Mouse (Mus musculus): Measurements from ENCODE around the gene BC048507. TPM values are rescaled to one million over a fixed set of nuclear protein-coding genes. Genes with fewer than 3 reads are reported as not detected.
A peak's percentile ranks its signal among the peaks of the same experiment; 100 is the strongest.
"Not testable (repeated sequence)": the region's sequence is repeated elsewhere in the genome, so short reads cannot be mapped to it uniquely, and the experiment has no call there.

Gene BC048507
- not detected in 2 replicates for total RNA-seq (2015; ENCODE audit: low replicate concordance)
- not detected in 2 replicates for total RNA-seq (2017; ENCODE audit: low replicate concordance)

DNA sequence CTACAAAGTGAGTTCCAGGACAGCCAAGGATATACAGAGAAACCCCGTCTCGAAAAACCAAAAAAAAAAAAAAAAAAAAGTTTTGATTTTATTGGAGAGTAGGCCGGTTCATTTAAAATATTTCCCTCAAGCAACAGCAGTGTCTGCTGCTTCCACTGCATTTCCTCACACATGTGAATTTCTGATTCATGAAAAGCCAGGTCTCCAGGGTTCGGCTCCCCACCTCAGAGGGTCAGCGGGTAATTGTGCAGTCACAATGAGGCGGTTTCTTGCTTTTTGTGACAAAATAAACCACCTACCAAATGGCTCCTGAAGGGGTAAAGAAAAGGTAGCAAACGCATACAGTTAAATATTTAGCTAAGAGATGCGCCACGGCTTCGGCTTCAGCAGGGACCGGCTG is at the start of gene BC048507:
BC048507 (plus strand) TSS at position 301 of the 400 bp plus-strand sequence.
- ATAC-seq (replicated peaks; ENCODE audit: low FRiP score, poor library complexity, severe bottlenecking), result no peak

DNA sequence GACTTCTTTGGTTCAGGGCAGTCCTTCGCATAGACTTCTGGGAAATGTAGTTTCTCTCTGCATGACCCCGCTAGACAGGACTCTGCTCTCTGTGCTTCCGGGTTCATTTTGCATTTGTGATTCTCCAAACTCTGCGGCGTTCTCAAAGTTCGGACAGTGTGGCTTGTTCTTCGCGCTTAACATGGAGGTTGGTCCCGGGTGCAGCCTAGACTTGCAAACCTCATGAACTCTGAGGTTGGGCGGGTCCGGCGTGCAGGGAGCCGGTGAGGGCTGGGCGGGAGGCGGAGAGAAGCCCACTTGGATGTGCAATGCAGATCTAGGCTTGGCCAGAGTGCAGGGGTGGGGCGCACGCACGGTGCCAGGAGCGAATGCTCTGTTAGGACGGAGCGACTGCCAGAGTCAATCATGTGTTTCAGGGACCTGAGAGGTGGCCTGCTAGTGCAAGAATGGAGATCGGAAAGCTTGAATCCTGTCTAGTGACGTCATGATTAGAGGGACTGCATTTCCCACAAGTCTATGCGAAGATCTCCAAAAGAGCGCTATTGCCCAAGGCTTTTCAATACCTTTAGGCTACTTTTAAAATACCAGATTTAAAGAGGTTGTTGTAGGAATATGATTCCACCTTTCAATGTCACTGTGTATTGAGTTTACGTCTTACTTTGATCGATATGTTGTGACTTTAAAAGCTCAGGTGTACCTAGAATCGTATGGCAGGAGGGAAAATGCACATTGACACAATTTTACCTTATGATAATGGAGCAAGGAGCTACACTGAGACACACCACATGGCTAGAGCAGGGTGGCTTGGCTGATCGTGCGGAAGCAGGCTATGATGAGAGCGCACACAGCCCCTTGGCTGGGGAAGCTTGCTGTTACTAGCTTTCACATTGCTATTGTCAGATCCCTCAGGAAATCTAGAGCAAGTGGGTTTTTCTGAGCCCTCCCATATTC is 49.1 kb upstream of the BC048507 start, which contains the start of gene Zfp273:
Zfp273 (plus strand) TSS at position 31 of the 951 bp plus-strand sequence.
- peak; percentile 91 for ATAC-seq (replicated peaks; ENCODE audit: low FRiP score, poor library complexity, severe bottlenecking)

DNA sequence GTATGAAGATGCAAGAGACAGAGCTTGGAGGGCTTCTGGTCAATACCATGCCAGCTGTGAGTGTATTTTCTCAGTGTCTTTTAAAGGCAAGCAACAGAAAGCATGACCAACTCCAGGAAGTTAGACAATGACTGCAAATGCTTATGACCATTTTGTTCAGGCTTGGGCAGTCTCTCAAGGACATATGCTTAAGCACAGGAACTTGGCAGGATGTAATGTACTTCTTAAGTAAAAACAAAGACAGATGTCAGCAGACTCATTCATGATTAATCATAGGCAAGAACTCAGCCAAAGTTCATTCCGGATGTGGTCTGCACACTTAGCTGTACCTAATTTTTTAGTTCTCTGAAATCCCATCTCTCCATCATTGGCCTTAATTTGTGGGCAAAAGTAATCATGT is 44.5 kb upstream of the BC048507 start:
- ATAC-seq (replicated peaks; ENCODE audit: low FRiP score, poor library complexity, severe bottlenecking), result no peak

DNA sequence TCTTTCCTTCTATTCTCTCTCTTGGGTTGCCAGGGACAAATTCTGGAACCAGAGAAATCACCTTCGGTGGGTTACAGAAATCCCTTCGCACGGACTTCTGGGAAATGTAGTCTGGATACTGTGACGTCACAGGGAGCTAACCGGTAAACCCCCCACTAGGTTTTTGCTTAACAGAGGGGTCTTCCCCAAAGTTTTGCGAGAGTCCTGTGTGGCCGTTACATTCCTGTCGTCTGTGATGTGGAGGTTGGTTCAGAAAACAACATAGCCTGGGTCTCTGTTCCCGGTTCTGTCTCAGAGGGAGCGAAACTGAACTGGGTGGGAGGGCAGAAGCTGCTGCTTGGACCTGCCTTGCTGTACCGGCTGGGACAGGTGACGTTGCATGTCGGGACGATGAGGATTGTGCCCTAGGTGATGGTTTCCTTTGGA is 32.2 kb upstream of the BC048507 start, which contains the start of gene Gm10037:
Gm10037 (plus strand) TSS at position 196 of the 426 bp plus-strand sequence.
- no peak for ATAC-seq (replicated peaks; ENCODE audit: low FRiP score, poor library complexity, severe bottlenecking)

DNA sequence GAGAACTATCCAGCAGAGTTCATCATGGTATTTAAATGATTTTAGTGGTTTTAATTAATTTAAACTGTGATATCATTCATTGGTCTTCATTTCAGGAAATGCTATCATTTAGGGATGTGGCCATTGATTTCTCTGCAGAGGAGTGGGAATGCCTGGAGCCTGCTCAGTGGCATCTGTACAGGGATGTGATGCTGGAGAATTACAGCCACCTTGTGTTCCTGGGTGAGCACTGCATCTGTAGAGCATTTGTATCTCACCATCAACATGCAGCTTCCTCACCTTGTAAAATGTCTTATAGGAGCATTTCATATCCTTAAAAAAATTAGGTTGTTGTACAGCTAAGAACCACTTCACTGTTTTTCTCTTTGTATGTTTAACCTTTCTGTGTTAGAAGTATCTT is 30.0 kb upstream of the BC048507 start:
- ATAC-seq (replicated peaks; ENCODE audit: low FRiP score, poor library complexity, severe bottlenecking), result not testable (repeated sequence)

DNA sequence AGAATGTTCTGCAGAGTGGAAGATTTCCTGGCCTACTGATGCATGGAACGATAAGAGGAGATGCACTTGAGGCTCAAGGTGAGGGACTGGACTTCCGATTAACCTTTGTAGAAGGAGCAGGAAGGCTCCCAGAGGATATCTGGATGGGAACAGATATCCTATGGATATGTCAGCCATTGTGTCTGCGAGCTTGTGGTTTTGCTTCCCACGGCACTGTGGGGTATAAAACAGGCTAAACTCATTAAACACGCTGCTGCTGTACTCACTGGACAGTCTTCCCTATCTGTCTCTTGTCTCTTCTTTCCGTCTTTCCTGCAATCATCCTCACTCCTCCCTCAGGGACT is 19.4 kb upstream of the BC048507 start:
- ATAC-seq (replicated peaks; ENCODE audit: low FRiP score, poor library complexity, severe bottlenecking), result no peak

DNA sequence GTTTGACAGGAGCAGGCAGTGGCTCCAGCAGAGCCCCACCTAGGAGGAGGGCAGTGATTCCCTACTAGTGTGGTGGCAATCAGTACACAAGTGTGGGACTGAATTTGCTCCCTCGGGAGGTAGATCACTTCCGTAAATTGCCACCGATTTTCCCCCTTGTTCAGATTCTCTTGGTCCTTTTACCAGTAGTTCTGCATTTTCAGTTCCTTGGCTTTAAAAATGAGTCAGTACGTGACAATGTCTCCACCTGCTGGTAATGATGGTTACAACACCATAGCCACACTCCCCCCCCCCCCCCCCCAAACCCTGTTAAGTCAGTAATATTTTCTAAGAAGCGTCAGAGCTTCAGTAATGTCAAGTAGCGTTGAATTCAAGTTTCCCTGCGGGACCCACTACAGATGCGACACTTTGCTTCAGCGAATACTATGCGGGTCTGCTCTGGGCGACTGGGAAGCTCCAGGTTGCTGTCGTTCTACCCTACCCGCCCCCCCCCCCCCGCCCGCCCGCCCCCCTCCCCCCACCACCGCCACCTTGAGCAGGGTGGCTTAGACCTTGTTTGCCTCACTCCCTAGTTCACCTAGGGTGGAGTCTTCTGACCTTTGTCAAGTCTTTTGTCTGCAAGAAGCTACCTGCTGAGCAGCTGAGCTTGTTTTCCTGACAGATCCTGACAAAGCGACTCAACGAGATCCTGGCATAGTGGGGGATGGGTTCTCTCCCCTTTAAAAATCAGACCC is 18.8 kb upstream of the BC048507 start:
- no peak for ATAC-seq (replicated peaks; ENCODE audit: low FRiP score, poor library complexity, severe bottlenecking)

DNA sequence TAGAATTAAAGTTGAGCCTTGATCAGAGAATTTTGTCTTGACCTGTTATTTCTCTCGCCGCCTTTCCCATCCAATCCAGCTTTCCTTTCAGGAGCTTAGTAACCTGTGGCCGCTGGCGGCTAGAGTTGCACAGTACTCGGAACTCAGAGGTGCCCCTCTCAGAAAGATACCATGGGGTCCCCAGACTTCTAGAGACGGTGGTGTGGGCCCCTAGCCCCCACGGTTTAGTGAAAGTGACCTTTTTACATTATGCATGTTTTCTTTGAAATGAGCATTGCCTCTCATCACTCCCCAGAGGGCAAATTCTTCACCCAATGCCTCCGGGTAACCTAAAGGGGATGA is 18.3 kb upstream of the BC048507 start:
- no peak for ATAC-seq (replicated peaks; ENCODE audit: low FRiP score, poor library complexity, severe bottlenecking)

DNA sequence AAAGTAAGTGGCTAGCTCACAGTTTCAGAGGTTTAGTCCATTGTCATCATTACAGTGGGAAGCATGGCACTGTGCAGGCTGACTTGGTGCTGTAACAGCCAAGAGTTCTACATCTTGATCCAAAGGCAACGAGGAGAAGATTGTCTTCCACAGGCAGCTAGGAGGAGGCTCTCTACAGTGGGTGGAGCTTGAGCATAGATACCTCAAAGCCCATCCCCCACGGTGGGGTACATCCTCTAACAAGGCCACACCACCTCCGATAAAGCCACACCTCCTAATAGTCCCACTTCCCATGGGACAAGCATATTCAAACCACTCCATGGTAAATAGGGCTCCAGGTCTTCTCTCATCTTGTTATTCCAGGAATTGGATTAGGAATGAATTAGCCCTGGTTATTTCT is 12.8 kb upstream of the BC048507 start:
- no peak for ATAC-seq (replicated peaks; ENCODE audit: low FRiP score, poor library complexity, severe bottlenecking)

DNA sequence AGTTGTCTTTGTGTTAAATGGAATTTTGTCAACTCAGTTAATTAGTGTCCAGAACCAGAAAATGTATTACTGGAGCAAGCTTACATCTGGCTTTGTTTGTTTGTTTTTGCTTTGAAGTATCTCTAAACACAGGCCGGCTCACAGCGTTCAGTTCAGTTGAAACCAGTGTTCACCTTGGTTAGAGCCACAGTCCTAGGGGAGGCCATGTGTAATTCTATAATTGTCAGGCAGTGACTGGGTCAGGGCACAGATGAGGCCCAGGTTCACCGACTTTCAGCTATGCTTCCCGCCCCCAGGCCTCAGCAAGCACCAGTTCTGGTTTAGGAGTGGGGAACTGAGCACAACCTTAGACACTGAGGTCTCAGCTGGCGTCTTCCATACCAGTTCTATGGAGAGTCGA is 10.0 kb upstream of the BC048507 start:
- no peak for ATAC-seq (replicated peaks; ENCODE audit: low FRiP score, poor library complexity, severe bottlenecking)

DNA sequence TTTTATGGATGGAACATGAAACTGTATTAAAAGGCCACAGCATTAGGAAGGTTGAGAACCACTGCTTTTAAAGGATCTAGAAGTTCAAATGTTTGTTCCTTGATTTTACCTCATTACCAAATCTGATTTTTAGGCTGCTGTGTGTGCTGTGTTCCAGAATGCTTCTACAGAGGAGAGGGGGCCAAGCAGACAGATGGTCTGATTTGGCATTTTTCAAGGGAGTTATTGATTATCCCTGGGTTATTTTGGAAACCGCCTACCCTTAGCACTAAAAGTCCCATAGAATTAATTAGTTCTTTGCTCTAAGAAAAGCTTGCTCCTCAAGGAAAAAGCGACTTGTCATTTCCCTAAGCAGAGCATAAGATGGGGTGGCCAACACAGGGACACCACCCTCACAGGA is 9.1 kb upstream of the BC048507 start:
- ATAC-seq (replicated peaks; ENCODE audit: low FRiP score, poor library complexity, severe bottlenecking), result no peak

DNA sequence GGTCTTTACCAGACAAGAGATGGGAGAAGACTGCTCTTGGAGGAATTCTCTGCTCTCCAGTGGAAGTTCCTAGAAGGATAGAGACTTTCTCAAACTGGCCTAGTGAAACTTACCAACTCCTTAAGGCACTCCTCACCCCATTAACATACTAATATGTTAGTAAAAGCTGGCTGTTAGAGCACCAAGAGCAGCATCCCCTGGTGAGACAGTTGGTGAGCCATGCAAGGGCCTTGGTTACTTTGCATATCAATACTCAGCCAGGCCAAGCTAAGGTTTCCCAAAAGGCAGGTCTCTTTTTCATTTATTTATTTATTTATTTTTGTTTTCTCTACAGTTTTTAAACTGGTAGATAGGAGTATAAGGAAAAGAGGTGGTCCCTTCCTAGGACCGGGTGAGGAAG is 5.8 kb upstream of the BC048507 start:
- no peak for ATAC-seq (replicated peaks; ENCODE audit: low FRiP score, poor library complexity, severe bottlenecking)

DNA sequence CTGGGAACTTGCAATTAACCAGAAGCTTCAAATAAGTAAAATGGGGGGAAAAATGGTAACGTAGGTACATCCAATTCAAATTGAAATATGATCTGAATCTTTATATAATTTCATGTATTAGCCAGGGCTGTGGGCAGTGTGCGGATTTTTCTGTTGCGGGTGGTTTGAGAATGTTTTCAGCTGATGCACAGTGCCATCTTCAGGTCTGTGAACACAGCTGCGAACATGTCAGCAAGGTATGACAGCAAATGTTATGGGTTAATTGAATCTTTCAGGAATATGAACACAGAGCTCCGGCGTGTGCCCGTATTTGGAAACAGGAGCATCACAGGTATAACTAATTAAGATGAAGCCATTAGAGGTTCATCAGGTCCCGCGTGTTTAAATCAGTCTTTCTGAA is 618 bp upstream of the BC048507 start:
- no peak for ATAC-seq (replicated peaks; ENCODE audit: low FRiP score, poor library complexity, severe bottlenecking)

DNA sequence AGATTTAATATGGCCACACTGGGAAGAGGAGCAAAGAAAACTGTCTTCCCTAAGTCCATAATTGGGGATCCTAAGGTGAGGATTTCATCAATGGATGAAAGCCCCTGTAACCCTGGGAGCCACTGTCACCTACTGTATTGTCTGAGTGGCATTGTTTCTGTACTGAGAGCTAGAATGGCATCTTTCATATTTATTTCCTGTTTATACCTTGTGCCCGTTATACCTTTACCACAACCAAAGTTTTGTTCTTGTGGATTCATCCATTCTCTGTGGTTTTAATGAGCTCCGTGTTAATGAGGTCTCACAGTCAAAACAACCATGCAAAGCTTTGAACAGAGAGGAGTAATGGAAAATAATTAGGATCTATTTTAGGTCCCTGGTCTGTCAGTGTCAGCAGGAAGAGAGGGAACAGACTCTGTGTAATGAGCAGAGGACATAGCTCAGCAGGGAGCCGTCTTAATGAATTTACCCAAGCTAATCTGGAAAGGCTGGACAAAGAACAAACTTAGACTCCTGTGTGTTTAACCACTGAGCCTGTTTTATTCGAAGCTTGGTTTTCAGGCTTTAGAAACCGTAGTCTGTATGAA is 1.7 kb downstream of the BC048507 start:
- ATAC-seq (replicated peaks; ENCODE audit: low FRiP score, poor library complexity, severe bottlenecking), result no peak

DNA sequence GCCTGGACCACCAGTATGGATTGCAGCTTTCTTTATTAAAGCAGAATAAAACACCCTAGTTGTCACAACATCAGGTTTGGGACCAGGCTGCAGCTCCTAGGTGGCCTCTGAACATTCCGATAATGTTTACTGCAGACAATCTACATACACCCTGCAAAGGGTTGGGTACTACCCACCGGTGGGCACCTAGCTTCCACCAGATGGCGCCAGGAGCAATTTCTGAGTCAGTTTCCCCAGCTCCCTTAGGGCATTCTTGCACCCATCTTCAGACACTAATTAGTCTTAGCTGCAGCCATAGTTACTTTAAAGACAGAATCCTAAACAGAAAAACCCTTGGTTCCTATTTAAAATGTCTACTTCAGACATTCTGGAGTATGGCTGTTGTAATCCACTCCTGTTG is 4.8 kb downstream of the BC048507 start:
- ATAC-seq (replicated peaks; ENCODE audit: low FRiP score, poor library complexity, severe bottlenecking), result no peak

DNA sequence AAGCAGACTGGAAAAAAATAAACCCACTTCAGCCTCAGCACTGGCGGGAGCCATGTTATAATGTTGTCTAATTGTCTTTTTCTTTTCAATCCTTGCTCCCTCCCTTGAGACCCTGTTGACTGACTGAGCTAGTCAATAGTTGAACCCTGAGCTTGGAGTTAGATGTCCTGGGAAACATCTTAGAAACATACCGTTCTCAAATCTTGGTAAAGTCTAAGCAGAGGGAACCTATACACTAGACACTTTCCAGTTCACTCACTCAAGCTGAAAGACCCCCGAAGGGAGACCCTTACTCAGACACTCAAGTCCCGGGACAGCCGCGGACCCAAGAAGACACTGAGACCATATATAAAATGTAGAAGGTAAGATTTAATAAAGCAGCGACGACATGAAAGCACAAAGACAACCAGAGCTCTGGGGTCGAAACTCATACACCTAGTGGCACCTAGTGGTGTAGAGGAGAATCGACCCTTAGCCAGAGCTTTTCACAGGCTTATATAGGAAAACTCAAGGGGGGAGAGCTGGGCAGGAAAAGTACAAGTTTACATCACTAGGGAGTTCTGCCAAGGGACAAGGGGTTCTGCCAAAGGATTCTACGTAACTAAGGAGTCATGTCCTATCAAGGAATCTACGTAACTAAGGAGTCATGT is 13.0 kb downstream of the BC048507 start:
- not testable (repeated sequence) for ATAC-seq (replicated peaks; ENCODE audit: low FRiP score, poor library complexity, severe bottlenecking)

DNA sequence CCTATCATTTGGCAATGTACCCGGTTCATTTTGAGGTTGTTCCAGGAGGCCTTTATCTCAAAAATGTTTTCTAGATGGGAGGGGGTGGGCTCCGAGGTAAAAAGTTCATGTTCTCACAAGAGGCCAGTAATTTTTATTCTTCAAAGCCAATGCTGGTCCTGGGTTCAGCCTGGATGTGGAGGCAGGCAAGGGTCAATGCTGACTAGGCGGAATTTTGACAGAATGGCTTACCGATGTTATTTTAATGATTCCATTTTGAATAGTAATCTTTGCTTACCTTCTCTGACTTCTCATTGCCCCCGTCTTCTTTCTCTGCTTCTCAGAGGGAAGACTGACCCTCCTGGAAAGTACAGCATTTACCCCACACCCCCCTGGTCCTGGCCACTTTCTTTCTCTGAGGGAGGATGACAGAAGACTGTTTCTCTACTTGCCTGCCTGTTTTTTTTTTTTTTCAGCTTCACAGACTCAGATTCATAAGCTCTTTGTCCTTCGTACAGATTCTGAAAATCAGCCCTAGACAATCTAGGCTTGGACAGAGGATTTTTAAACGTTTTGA is 13.7 kb downstream of the BC048507 start:
- ATAC-seq (replicated peaks; ENCODE audit: low FRiP score, poor library complexity, severe bottlenecking), result no peak

DNA sequence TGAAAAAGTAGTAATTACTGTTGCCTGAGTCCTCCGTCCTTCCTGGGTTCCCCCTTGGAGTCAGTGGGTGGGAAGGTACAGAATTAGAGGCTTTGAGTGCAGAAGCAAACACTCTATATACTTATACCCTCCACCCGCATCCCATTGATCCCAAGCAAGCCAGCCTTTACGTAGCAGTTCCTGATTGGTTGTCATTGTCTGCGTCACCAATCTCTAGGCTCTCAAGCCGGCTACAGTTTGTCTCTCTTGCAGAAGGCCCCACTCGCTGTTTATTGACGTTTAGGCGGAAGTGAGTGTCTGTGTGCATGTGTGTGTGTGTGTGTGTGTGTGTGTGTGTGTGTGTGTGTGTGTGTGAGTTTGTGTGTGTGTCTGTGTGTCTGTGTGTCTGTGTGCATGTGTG is 20.8 kb downstream of the BC048507 start:
- no peak for ATAC-seq (replicated peaks; ENCODE audit: low FRiP score, poor library complexity, severe bottlenecking)

DNA sequence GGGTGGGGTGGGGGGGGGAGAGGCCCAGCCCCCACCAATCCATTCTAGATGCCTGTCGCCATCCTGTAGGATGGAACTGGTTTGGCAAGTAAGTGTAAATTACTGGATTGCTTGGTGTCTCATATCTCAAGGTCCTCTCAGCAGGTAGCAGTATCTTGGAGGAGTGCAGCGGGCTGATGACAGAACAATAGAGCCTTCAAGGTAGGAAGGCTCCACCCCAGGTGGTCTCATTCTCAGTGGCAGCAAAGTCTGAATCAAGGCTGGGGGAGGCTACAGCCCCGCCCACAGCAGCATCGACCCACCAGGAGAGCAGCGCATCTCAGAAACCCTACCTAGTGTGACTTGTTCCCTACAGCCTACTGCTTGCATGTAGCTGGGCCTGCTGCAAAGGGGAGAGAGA is 46.6 kb downstream of the BC048507 start:
- ATAC-seq (replicated peaks; ENCODE audit: low FRiP score, poor library complexity, severe bottlenecking), result no peak

All from erythroid progenitor cell, adult 5-6 weeks (primary cell).